Mouse (Mus musculus): ENCODE results near the gene Gm20388. TPM values are rescaled to one million over a fixed set of nuclear protein-coding genes. Genes with fewer than 3 reads are reported as not detected.

Gm20388 gene
- polyA plus RNA-seq, 1 experiment from 2014 or later, result not detected

DNA sequence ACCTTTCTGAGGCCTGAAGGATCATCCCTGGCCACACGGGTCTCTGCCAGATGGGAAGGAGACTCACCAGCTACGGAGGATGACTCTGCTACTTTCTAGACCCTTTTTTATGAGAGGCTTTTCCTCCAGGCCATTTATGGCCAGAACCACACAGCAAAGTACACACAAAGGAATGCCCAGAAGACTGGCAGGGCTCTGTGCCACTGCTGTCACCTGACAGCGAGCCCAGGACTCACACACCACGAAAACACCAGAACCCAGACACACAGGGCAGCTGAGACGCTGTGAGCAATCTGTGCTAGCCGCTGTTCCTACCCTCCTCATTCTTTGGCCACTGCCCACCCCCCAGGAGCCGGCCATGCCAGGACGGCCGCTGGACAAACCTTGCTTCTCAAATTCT is 4465.1 kb downstream of the Gm20388 start:
- Histone ChIP-seq H3K4me2 (replicated peaks; ENCODE audit: low read depth) (no peak overlapping the region), H3K9ac (ENCODE audit: low read depth, low read length) (no peak overlapping the region), H3K4me1 (replicated peaks; ENCODE audit: control insufficient read depth, insufficient read depth, low read length) (no peaks in the 10 kb centered on the region), H3K27me3 (replicated peaks; ENCODE audit: control insufficient read depth, insufficient read depth, low read length) (no peaks in the 10 kb centered on the region), H3K9me3 (ENCODE audit: control insufficient read depth) (no peaks in the 10 kb centered on the region), H3K27ac (ENCODE audit: low read depth, low read length) (no peak overlapping the region), H3K36me3 (ENCODE audit: control insufficient read depth, insufficient read depth) (no peaks in the 10 kb centered on the region), H3K4me3 (ENCODE audit: low read depth, low read length) (no peak overlapping the region)
- WGBS, result 85% methylated on average over 9 of the region's 9 CpGs
- TF ChIP-seq CTCF (IDR thresholded peaks at IDR 0.05; ENCODE audit: low read depth), result no peak
- ATAC-seq, result no peak

DNA sequence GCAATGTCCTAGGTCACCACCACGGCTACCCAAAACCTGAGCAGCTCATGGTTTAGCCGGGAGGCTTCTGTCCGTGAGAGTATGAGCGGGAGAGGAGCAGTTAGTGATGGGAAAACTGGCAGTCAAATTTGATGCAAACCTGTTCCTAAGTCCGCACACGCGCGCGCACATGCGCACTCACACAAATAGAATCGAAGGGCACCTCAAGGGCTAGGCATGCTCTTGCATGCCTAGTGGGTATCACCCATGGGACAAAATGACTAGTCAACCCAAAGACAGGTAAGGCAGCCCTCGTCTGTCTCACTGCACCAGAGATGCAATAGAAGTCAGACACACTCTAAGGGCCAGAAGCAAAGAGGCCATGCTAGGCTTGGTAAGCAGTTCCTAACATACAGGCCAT is 4465.8 kb downstream of the Gm20388 start:
- Histone ChIP-seq H3K9me3 (ENCODE audit: control insufficient read depth) (no peaks in the 10 kb centered on the region), H3K4me1 (replicated peaks; ENCODE audit: control insufficient read depth, insufficient read depth, low read length) (no peaks in the 10 kb centered on the region), H3K4me2 (replicated peaks; ENCODE audit: low read depth) (no peak overlapping the region), H3K27ac (ENCODE audit: low read depth, low read length) (no peak overlapping the region), H3K9ac (ENCODE audit: low read depth, low read length) (no peak overlapping the region), H3K36me3 (ENCODE audit: control insufficient read depth, insufficient read depth) (no peaks in the 10 kb centered on the region), H3K27me3 (replicated peaks; ENCODE audit: control insufficient read depth, insufficient read depth, low read length) (no peaks in the 10 kb centered on the region), H3K4me3 (ENCODE audit: low read depth, low read length) (no peak overlapping the region)
- TF ChIP-seq CTCF (IDR thresholded peaks at IDR 0.05; ENCODE audit: low read depth), result no peak
- WGBS, result 93% methylated on average over 12 of the region's 12 CpGs
- no peak for ATAC-seq

DNA sequence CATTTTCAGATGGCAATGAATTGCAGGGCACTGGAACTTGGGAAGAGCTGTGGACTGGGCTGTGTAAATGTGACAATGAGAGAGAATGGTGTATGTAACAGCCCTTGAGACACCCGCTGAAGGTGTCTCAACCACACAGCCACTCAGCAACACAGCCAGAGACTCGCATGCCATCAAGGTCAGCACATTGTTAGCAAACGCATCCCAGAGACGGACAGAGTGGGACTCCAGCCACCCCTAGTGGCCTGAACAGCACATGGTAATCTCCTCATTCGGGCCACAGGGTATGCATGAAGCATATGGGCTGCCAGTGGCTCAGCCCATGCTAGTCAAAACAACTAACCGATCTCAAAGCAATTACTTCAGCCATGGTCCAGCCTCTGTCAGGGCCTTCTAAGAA is 4468.6 kb downstream of the Gm20388 start:
- no peaks in the 10 kb centered on the region for H3K36me3 ChIP-seq (ENCODE audit: control insufficient read depth, insufficient read depth)
- peak; percentile 36 for TF ChIP-seq CTCF (IDR thresholded peaks at IDR 0.05; ENCODE audit: low read depth)
- WGBS, result 67% methylated on average over 6 of the region's 6 CpGs

DNA sequence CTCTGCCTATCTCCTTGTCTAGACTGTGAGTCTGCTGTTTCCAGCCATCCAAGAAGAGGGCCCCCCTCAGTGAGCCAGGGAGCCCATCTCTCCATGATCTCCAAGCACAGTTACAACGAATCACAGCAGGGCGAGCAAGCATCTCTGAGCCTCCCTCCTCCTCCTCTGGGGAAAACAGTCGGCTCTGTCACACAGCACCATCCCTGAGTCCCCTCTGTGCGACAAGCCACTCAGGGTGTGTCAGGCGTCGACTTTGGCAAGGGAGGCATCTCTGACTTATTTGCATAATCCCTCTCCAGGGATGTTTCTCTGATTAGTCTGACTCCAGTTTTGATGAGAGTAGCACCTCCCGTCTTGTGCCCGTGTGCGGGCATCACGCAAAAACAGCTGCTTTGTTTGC is 4471.6 kb downstream of the Gm20388 start:
- ATAC-seq, result no peak
- Histone ChIP-seq H3K27ac (ENCODE audit: low read depth, low read length) (no peak overlapping the region), H3K9ac (ENCODE audit: low read depth, low read length) (no peak overlapping the region), H3K4me3 (ENCODE audit: low read depth, low read length) (no peak overlapping the region), H3K27me3 (replicated peaks; ENCODE audit: control insufficient read depth, insufficient read depth, low read length) (no peaks in the 10 kb centered on the region), H3K36me3 (ENCODE audit: control insufficient read depth, insufficient read depth) (no peaks in the 10 kb centered on the region), H3K4me2 (replicated peaks; ENCODE audit: low read depth) (no peak overlapping the region), H3K9me3 (ENCODE audit: control insufficient read depth) (no peaks in the 10 kb centered on the region), H3K4me1 (replicated peaks; ENCODE audit: control insufficient read depth, insufficient read depth, low read length) (no peaks in the 10 kb centered on the region)
- no peak for TF ChIP-seq CTCF (IDR thresholded peaks at IDR 0.05; ENCODE audit: low read depth)
- 66% methylated on average over 10 of the region's 10 CpGs for WGBS

More for the DNA sequence above, 4468.6 kb downstream of the Gm20388 start:
- Histone ChIP-seq H3K27ac (ENCODE audit: low read depth, low read length) (no peak overlapping the region), H3K9me3 (ENCODE audit: control insufficient read depth) (no peaks in the 10 kb centered on the region), H3K4me3 (ENCODE audit: low read depth, low read length) (no peak overlapping the region), H3K27me3 (replicated peaks; ENCODE audit: control insufficient read depth, insufficient read depth, low read length) (no peaks in the 10 kb centered on the region), H3K9ac (ENCODE audit: low read depth, low read length) (no peak overlapping the region), H3K4me2 (replicated peaks; ENCODE audit: low read depth) (no peak overlapping the region), H3K4me1 (replicated peaks; ENCODE audit: control insufficient read depth, insufficient read depth, low read length) (no peaks in the 10 kb centered on the region)
- ATAC-seq, result no peak

DNA sequence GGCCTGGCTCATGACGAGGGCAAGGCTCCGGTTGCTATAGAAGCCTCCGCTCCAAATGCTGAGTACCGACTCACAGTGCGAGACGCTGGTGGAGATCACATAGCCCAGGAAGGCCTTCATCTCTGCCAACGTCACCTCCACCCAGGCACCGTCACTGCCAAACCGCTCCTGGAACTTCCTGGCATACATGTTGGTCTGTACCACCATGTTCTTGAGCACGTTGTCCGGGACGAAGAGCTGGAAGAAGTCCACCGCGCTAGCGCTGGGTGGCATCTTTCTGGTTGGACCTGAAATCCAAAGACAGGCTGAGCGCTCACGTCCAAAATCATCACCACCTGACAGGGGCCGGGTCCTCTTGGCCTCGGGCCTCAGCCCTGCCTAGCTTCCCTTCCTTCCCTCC is 4473.7 kb downstream of the Gm20388 start:
- no peaks in the 10 kb centered on the region for H3K4me1 ChIP-seq (replicated peaks; ENCODE audit: control insufficient read depth, insufficient read depth, low read length)
- no peak for ATAC-seq
- no peak overlapping the region for H3K4me3 ChIP-seq (ENCODE audit: low read depth, low read length)
- H3K4me2 ChIP-seq (replicated peaks; ENCODE audit: low read depth), result no peak overlapping the region
- H3K9me3 ChIP-seq (ENCODE audit: control insufficient read depth), result no peaks in the 10 kb centered on the region
- no peaks in the 10 kb centered on the region for H3K36me3 ChIP-seq (ENCODE audit: control insufficient read depth, insufficient read depth)
- no peak overlapping the region for H3K9ac ChIP-seq (ENCODE audit: low read depth, low read length)
- H3K27ac ChIP-seq (ENCODE audit: low read depth, low read length), result no peak overlapping the region
- WGBS, result 93% methylated on average over 19 of the region's 19 CpGs
- no peak for TF ChIP-seq CTCF (IDR thresholded peaks at IDR 0.05; ENCODE audit: low read depth)
- H3K27me3 ChIP-seq (replicated peaks; ENCODE audit: control insufficient read depth, insufficient read depth, low read length), result no peaks in the 10 kb centered on the region

DNA sequence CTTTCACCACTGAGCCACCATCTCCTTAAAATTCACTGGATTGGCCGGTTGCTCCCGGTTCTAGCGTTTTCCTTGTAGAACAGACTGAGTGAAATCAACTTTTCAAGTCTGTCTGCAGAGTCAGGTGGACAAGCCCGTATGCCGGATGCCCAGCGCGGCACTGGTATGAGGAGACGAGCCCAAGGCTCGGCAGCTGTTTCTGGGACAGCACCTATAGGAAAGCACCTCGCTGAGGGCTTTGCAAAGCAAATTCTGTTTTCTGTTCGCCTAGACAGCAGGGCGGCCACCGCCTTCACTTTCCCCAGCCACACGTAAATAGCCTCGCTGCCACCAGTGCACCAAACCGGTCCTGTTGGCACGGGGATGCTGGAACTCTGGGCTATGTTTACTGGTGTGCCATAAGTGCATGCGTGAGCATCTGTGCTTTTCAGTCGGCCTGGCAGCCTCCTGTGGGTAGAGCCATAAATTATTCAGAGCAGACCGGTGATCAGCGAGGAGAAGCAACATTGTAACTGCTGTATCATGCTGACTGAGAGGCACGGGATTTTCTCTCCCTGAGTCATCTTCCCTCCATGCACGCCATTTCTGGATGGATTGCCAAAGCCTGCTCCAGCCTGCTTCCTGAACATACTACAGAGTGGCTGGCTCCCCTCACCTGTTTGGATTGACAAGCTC is 4475.7 kb downstream of the Gm20388 start:
- no peak overlapping the region for H3K9ac ChIP-seq (ENCODE audit: low read depth, low read length)
- no peak for ATAC-seq
- no peaks in the 10 kb centered on the region for H3K9me3 ChIP-seq (ENCODE audit: control insufficient read depth)
- no peak overlapping the region for H3K27ac ChIP-seq (ENCODE audit: low read depth, low read length)
- no peak overlapping the region for H3K4me2 ChIP-seq (replicated peaks; ENCODE audit: low read depth)
- 73% methylated on average over 23 of the region's 23 CpGs for WGBS
- no peaks in the 10 kb centered on the region for H3K27me3 ChIP-seq (replicated peaks; ENCODE audit: control insufficient read depth, insufficient read depth, low read length)
- H3K4me3 ChIP-seq (ENCODE audit: low read depth, low read length), result no peak overlapping the region
- no peaks in the 10 kb centered on the region for H3K4me1 ChIP-seq (replicated peaks; ENCODE audit: control insufficient read depth, insufficient read depth, low read length)
- TF ChIP-seq CTCF (IDR thresholded peaks at IDR 0.05; ENCODE audit: low read depth), result no peak
- H3K36me3 ChIP-seq (ENCODE audit: control insufficient read depth, insufficient read depth), result no peaks in the 10 kb centered on the region

DNA sequence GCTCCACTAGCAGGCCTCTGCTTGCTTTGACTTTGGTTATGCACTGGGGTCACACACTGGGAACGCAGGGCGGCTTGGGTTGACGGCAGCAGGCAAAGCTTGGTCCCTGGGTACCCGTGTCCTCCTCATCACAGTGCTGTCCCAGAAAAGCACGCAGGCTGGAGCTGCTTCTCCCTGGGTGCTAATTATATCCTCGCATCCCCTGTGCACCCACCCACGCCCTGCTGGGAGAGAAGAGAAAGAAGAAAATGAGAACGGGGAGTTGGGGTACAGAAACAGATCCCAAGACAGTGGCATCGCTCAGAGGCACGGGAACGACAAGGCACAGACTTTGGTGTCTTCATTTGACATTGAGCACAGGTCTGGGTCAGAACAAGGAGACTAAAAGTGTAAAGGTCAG is 4478.9 kb downstream of the Gm20388 start:
- Histone ChIP-seq H3K27ac (ENCODE audit: low read depth, low read length) (no peak overlapping the region), H3K27me3 (replicated peaks; ENCODE audit: control insufficient read depth, insufficient read depth, low read length) (no peaks in the 10 kb centered on the region), H3K36me3 (ENCODE audit: control insufficient read depth, insufficient read depth) (no peaks in the 10 kb centered on the region), H3K4me1 (replicated peaks; ENCODE audit: control insufficient read depth, insufficient read depth, low read length) (no peaks in the 10 kb centered on the region), H3K9ac (ENCODE audit: low read depth, low read length) (no peak overlapping the region), H3K4me3 (ENCODE audit: low read depth, low read length) (no peak overlapping the region), H3K9me3 (ENCODE audit: control insufficient read depth) (no peaks in the 10 kb centered on the region), H3K4me2 (replicated peaks; ENCODE audit: low read depth) (no peak overlapping the region)
- TF ChIP-seq CTCF (IDR thresholded peaks at IDR 0.05; ENCODE audit: low read depth), result no peak
- WGBS, result 84% methylated on average over 11 of the region's 11 CpGs
- no peak for ATAC-seq
